Mouse (Mus musculus): Measurements from ENCODE around the gene Ly6c1.
"Not testable (repeated sequence)": the region's sequence is repeated elsewhere in the genome, so short reads cannot be mapped to it uniquely, and the experiment has no call there.

Gene Ly6c1

DNA sequence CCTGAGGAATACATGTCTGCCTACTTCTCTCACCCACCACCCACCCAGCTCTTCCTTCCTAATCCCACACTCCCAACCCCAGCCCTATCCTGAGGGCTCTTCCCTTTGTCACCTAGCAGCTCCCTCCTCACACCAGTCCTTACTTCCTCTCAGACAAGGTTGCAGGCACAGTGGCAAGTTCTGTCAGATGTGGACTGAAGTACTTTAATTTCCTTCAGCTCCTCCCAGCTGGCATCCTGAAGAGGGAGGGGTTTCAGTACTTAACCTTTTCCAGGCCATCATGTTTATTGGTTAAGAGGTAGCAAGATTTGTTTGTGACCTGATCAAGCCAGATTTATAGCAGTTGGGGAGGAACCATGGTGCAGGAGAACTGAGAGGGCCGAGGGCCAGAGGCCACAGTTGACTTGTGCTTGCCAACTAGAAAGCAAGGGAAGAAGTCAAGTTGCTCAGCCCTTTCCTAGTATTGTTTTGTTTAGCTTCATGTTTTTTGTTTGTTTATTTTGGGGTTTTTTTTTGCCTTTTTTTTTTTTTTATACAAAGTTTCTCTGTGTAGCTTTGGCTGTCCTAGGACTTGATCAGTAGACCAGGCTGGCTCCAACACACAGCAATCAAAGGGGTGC is at the start of gene Ly6c1:
TSS of gene Ly6c1 (minus strand) at position 189 of the 620 bp plus-strand sequence.
- DNase-seq: not testable (repeated sequence)

DNA sequence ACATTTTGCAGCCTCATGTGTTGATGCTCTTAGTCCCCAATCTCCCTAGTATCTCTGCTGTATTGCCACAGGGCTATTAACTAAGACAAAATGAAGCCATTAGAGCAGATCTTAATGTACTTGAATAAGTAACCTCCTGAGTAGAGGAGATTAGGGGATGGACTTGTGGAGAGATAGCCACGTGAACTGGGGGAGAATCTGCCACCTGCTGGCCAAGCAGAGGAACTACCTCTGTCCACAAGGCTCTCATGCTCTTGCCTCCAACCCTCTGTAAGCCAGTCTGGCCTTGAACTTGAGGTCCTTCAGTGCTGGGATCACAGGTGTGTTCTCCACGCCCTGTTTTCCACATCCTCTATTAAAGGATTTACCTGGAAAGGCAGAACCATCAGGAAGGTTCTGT is 39.4 kb upstream of the Ly6c1 start:
- peak; percentile 27 for DNase-seq

DNA sequence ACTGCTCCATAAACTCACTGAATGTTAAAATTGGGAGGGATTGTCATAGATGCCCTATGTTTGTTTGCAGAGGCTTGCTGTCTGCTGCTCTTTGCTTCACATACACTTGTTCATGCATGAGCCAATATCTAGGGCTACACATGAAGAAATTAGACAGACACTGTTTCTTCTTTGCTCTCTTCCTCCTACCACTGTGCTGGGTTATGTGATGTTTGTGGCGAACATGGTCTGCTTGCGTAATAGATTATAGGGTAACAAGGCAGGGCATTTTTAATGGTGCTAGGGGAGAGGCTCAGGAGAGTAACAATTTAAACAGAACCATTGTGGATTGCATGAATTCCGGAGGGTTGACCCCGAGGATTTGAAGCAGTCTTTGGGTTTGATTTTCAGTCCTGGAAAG is 21.3 kb upstream of the Ly6c1 start:
- DNase-seq: no peak

DNA sequence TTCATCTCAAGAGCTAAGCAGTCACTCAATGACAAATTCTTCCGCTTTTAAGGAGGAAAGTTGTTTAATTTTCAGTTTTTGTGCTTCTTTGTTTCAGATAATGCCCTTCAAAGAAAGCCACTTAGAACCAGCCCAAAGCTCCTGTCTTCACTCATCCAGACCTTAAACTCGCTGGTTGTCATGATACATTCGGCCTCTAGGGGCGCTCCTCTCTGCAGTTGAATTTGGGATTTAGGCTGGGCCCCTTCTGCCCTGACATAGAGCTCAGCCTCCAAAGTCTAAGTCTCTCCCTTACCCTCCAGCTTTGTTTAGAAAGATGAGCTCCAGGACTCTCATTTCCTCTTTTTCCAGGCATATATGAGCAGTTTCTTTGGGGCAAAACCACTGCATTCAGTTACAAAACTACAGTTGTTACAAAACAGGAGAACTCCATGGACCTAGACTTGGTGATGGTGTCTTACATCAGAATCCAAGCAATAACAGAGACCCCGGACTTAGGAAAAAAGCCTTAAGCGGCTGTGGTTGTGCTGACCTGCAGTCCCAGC is 13.5 kb upstream of the Ly6c1 start:
- peak; percentile 88 for DNase-seq

DNA sequence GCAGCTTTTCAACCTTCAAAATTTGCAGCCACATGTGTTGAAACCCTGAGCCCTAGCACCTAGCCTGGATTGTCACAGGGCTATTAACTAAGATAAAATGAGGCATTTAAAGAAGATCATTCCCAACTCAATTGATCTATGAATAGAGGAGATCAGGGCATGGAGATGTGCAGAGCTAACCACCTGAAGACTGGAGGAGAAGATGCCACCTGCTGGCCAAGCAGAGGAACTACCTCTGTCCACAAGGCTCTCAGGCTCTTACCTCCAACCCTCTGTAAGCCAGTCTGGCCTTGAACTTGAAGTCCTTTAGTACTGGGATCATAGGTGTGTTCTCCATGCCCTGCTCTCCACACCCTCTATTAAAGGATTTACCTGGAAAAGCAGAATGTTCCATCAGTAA is 11.9 kb upstream of the Ly6c1 start:
- peak; percentile 75 for DNase-seq

DNA sequence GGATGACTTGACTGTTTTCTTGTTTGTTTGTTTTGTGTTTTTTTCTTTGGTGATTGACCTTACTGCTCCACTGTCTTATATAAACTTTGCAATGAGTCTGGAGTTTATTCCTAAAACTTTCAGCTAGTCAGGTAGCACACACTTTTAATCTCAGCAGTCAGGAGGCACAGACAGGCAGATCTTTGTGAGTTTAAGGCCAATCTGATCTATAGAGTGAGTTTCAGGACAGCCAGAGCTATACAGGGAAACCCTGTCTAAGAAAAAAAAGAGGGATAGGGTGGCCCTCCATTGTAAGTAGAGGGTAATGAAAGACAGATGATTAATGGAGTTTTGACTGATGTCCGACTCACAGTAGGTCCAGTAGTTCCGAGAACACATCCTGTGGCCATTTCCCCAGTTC is 7.4 kb upstream of the Ly6c1 start:
- no peak for DNase-seq

DNA sequence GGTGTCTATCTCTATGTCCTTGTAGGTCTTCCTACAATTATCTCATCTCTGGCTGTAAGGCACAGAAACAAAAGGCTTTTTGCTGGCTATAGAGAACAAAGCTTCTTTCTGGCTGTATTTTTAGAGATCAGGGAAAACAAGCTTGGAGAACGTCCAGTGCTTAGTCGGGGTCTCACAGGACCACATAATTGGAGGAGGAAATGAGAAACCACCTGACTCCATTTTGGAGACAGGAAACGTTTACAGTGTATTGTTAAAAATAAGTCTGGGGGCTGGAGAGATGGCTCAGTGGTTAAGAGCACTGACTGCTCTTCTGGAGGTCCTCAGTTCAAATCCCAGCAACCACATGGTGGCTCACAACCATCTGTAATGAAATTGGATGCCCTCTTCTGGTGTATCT is 6.8 kb upstream of the Ly6c1 start:
- not testable (repeated sequence) for DNase-seq

DNA sequence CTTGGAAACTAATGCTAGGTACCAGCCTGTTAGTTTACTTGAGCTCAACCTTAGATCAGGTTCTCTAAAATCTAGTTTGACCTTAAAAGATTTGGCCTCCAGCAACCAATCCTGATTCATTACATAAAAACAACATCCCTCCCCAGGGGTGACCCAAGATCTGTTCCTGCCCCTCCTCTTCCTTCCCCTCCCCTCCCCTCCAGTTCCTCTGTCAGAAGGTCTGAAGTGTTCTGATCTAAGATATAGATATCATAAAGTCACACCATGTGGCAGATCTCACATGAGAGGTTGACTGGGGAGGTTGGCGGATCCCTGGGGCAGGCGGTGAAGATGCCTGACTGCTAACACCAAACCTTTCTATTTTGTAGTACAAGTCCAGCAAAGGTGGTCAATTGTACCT is 3.8 kb upstream of the Ly6c1 start:
- peak; percentile 66 for DNase-seq

DNA sequence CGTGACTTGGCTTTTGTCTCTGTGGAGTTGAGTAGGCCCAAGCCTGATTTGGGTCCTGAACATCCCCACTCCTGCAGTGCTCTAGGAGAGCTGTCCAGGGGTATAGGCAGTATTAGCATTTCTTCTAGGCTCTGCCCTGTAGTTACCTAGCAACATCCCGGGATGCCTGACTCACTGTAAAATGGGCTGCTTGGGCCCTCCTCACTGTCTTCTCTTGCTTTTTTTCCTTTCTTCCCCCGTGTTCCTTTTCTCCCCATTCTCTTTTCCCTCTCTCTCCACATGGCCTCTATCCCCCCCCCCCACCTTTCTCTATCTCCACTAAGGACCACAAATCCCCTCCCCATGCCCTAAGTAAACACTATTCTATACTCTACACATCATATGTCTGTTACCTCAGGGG is 2.5 kb upstream of the Ly6c1 start:
- not testable (repeated sequence) for DNase-seq

DNA sequence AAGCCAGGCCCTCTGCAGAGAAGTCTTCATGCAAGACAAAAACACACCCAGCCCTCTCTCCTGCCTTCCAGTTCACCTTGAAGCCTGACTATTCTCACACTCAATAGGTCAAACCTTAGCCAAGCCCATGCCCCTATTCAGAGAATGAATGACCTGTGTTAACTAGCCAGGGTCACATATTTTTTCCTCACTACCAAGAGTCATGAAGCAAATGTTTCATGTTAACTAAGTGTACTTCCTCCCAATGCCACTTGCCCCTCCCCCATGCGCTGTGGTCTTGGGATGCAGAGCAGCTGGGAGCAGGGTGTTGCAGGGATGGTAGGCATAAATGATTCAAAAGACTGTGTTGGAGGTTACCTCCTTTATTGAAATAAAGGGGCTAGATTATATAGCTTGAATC is 2.0 kb upstream of the Ly6c1 start:
- not testable (repeated sequence) for DNase-seq

DNA sequence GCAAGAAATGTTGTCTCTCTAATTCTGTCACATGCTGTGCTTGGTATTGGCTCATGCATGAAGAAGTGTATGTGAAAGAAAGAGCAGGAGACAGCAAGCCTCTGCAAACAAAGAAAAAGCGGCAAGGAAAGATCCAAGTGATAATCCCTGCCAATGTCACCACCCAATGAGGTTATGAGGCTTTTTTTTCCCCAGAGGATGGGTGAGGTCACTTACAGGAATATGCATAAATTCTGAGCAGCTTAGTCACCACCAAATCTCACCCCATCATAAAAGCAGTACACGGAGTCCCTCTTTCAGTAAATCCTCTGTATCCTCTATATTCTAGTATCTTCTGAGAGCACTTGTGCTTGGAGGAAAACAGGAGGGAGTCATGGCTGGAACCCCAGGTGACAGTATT is 1.2 kb upstream of the Ly6c1 start:
- not testable (repeated sequence) for DNase-seq

DNA sequence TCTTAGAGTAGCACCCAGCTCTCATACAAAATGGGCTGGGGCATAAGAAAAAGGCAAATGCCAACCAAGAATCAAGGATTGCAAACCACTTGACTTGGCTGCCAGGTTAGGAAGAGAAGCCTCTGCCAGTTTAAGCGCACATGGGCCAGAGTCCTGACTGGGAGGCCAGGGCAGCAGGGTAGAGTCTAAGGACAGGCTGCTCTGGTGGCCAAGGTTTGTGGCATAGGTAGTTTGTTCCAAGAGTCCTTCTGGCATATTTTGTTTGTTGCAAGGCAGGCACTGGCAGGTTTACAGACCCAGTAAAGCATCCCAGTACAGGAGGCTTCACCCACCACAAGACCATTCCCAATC is 685 bp downstream of the Ly6c1 start:
- DNase-seq: not testable (repeated sequence)

DNA sequence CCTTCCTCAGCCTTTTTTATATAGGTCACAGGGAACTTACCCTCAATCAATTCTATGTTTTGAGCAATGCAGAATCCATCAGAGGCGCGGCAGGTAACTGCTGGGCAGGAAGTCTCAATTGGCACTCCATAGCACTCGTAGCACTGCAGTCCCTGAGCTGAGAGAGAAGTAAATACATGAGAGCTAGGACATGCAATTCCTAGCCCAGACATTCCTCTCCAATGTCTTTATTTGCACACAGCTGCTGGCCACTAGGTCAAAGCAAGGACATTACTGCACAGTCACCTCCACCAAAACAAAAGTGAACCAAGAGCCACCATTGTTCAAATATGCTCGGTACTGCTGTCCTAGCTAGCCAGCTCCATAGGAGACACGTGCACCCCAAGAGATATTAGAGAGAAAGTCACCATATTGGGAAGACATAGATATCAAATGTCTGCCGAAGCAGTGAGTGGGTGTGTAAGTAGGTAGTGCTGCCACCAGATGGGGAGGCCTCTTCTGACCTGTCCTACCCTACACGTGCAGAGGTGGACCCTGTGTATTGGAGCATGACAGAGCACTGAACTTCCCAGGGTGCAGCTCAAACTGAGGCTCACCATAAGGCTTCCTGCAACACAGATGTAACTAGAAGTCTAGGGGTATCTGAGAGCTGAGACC is 1.2 kb downstream of the Ly6c1 start:
- not testable (repeated sequence) for DNase-seq

DNA sequence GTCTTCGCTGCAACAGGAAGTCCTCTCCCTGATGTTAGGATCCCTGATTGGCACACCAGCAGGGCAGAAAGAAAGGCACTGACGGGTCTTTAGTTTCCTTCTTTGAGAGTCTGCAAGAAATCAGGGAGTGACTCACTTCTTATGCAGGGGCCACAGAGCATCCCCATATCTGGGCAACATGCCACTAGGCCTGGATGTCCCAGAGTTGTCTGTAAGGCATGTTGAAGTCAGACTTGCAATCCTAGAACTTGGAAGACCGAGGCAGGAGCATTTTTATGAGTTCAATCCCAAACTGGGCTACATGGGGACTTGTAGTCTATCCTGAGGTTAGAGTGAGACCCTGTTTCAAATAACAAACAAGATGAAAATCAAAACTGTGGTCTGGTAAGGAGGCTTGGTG is 3.1 kb downstream of the Ly6c1 start:
- DNase-seq: not testable (repeated sequence)

DNA sequence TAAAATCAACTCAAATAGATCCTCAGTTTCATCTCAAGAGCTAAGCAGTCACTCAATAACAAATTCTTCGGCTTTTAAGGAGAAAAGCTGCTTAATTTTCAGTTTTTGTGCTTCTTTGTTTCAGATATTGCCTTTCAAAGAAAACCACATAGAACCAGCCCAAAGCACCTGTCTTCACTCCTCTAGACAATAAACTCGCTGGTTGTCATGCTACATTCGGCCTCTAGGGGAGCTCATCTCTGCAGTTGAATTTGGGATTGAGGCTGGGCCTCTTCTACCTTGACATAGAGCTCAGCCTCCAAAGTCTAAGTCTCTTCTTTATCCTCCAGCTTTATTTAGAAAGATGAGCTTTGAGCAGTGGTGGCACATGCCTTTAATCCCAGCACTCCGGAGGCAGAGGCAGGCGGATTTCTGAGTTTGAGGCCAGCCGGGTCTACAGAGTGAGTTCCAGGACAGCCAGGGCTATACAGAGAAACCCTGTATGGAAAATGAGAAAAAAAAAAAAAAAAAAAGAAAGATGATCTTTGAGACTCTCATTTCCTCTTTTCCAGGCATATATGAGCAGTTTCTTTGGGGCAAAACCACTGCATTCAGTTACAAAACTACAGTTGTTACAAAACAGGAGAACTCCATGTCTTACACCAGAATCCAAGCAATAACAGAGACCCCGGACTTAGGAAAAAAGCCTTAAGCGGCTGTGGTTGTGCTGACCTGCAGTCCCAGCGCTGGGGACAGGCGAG is 27.4 kb downstream of the Ly6c1 start:
- not testable (repeated sequence) for DNase-seq

DNA sequence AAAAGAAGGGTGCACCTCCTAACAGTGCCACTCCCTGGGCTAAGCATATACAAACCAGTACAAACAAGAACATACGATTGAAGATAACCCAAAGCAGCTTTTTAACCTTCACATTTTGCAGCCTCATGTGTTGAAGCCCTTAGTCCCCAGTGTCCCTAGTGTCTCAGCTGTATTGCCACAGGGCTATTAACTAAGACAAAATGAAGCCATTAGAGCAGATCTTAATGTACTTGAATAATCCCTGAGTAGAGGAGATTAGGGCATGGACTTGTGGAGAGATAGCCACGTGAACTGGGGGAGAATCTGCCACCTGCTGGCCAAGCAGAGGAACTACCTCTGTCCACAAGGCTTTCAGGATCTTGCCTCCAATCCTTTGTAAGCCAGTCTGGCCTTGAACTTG is 29.2 kb downstream of the Ly6c1 start:
- DNase-seq: not testable (repeated sequence)

Data from thymus, postnatal 14 days (tissue).